Mouse (Mus musculus): Measurements from ENCODE around the gene Stk35. TPM values are rescaled to one million over a fixed set of nuclear protein-coding genes. Genes with fewer than 3 reads are reported as not detected.

The Stk35 gene
- total RNA-seq (2014; rRNA removed) (16.1 and 19.1 TPM in 2 replicates), polyA plus RNA-seq (2015; fragmentation: Nextera tagmentation; extraction: Ambion mirVana) (4.7 and 5.6 TPM in 2 replicates)

DNA sequence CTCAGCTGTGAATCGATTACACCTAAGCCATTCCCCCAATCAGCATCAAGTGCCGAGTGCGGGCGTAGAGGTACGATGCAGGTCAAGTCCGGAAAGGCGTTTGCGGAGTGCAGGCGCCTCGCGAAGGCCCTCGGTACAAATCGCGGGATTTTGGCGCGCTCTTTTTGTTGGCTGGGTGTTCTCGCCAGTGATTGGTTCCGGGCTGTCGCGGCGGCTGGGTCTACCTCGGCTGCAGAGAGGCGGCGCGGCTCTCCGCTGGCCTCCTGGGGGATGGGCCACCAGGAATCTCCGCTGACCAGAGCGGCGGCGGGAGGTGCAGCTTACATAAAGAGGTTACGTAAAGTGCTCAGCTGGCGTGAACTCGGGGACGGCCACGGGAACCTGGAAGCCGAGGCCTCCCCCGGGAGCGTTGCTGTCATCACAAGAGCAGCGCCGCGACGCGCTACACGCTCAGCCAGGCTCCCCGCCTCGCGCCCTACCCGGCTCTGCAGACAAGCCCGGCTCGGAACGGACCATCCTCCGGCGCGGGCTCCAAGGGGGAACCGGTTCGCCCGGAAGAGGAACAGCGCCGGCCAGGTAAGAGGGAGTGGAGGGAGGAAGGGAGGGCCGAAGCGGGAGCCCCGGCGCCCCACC lies at the start of gene Stk35:
Stk35 (plus strand) TSS at position 247 of the 633 bp plus-strand sequence.
- peak; percentile 55 for TF ChIP-seq CTCF (IDR thresholded peaks at IDR 0.05)
- under 1% methylated on average over 57 of the region's 63 CpGs for WGBS
- no peaks in the 10 kb centered on the region for H3K27me3 ChIP-seq (ENCODE audit: insufficient read depth, low read length)

DNA sequence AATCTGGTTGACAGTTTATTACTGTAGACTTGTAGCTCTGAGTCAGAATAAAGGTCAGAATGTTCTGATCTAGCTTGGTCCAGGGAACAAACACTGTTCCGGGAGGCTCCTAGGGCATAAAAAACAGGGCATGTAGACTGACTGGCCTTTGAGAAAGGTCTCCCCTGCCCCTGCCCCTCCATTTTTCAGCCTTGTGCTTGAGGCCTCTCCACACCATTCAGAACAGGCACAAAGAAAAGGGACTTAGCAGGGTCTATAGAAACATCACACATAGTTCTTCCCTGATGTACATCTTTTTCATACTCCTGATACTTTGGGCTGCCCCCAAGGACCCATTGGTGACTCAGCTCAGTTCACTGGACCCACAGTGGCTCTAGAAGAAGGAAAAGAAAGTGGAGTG lies 18.3 kb upstream of the Stk35 start:
- H3K9ac ChIP-seq (replicated peaks; ENCODE audit: low read length, poor library complexity, severe bottlenecking): no peak overlapping the region
- H3K27ac ChIP-seq (ENCODE audit: low read depth, low read length): no peak overlapping the region
- no peaks in the 10 kb centered on the region for H3K27me3 ChIP-seq (ENCODE audit: insufficient read depth, low read length)
- TF ChIP-seq CTCF (IDR thresholded peaks at IDR 0.05): no peak
- H3K36me3 ChIP-seq (ENCODE audit: insufficient read depth, low read length): no peaks in the 10 kb centered on the region
- WGBS: 83% methylated on average over 1 of the region's 1 CpGs
- H3K4me2 ChIP-seq (ENCODE audit: low read depth, low read length, poor library complexity, severe bottlenecking): no peak overlapping the region
- ATAC-seq (ENCODE audit: low FRiP score) (no peak), DNase-seq (ENCODE audit: low spot score) (no peak)
- H3K9me3 ChIP-seq (ENCODE audit: low read length): no peaks in the 10 kb centered on the region
- no peak overlapping the region for H3K4me3 ChIP-seq (ENCODE audit: low read depth, low read length)
- H3K4me1 ChIP-seq (ENCODE audit: insufficient read depth, low read length): no peaks in the 10 kb centered on the region

More for the DNA sequence above, at the start of gene Stk35:
- Histone ChIP-seq H3K27ac (ENCODE audit: low read depth, low read length) (peak within 1 kb of the TSS; percentile 91), H3K36me3 (ENCODE audit: insufficient read depth, low read length) (peaks cover 3% of the 10 kb centered on the region; the same call in 1 of the 2 replicates), H3K4me3 (ENCODE audit: low read depth, low read length) (peak within 1 kb of the TSS; percentile 98), H3K9me3 (ENCODE audit: low read length) (no peaks in the 10 kb centered on the region), H3K4me2 (ENCODE audit: low read depth, low read length, poor library complexity, severe bottlenecking) (peak within 1 kb of the TSS; percentile 82), H3K4me1 (ENCODE audit: insufficient read depth, low read length) (peaks cover 7% of the 10 kb centered on the region; the same call in 1 of the 2 replicates), H3K9ac (replicated peaks; ENCODE audit: low read length, poor library complexity, severe bottlenecking) (peak within 1 kb of the TSS; percentile 93)
- DNase-seq (ENCODE audit: low spot score) (peak; percentile 92), ATAC-seq (ENCODE audit: low FRiP score) (peak; percentile 90)

DNA sequence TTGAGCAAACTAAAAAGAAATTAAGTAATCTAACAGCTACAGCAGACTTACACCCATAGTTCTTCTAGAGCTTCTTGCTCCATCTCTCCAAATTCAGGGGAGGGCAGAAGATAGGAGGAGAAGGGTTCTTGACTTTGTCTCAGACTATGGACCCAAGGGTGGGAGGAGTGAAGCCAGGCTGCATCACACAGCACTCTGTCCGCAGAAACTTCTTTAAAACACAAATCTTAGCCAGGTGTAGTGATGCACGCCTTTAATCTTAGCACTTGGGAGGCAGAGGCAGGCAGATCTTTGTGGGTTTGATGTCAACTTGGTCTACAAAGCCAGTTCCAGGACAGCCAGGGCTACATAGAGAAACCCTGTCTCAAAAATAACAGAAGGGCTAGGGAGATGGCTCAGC lies 3.8 kb upstream of the Stk35 start:
- Histone ChIP-seq H3K27me3 (ENCODE audit: insufficient read depth, low read length) (no peaks in the 10 kb centered on the region), H3K27ac (ENCODE audit: low read depth, low read length) (no peak overlapping the region), H3K9ac (replicated peaks; ENCODE audit: low read length, poor library complexity, severe bottlenecking) (no peak overlapping the region), H3K36me3 (ENCODE audit: insufficient read depth, low read length) (no peaks in the 10 kb centered on the region), H3K4me3 (ENCODE audit: low read depth, low read length) (no peak overlapping the region), H3K4me2 (ENCODE audit: low read depth, low read length, poor library complexity, severe bottlenecking) (no peak overlapping the region), H3K9me3 (ENCODE audit: low read length) (no peaks in the 10 kb centered on the region), H3K4me1 (ENCODE audit: insufficient read depth, low read length) (peaks cover 2% of the 10 kb centered on the region; the same call in 1 of the 2 replicates)
- no peak for ATAC-seq (ENCODE audit: low FRiP score)
- no peak for TF ChIP-seq CTCF (IDR thresholded peaks at IDR 0.05)
- DNase-seq (ENCODE audit: low spot score): no peak
- 88% methylated on average over 2 of the region's 2 CpGs for WGBS

DNA sequence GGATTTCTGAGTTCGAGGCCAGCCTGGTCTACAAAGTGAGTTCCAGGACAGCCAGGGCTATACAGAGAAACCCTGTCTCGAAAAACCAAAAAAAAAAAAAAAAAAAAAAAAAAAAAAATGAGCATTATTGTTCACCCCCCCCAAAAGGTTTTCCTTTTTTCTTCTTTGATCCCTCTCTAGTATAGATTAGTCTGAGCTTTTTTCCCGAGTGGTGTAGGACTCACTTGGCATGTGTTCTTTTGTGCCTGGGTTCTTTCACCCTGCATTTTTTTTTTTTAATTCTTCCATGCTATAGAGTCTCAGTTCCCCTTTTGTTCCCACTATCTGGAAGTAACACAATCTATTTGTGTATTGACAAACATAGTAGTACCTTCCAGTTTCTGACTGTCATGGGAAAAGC lies 2.6 kb upstream of the Stk35 start:
- no peak overlapping the region for H3K4me3 ChIP-seq (ENCODE audit: low read depth, low read length)
- H3K4me2 ChIP-seq (ENCODE audit: low read depth, low read length, poor library complexity, severe bottlenecking): no peak overlapping the region
- peaks cover 3% of the 10 kb centered on the region; the same call in 1 of the 2 replicates for H3K4me1 ChIP-seq (ENCODE audit: insufficient read depth, low read length)
- ATAC-seq (ENCODE audit: low FRiP score) (no peak), DNase-seq (ENCODE audit: low spot score) (no peak)
- H3K9me3 ChIP-seq (ENCODE audit: low read length): no peaks in the 10 kb centered on the region
- WGBS: 83% methylated on average over 2 of the region's 3 CpGs
- H3K27me3 ChIP-seq (ENCODE audit: insufficient read depth, low read length): no peaks in the 10 kb centered on the region
- H3K27ac ChIP-seq (ENCODE audit: low read depth, low read length): no peak overlapping the region
- TF ChIP-seq CTCF (IDR thresholded peaks at IDR 0.05): no peak
- no peaks in the 10 kb centered on the region for H3K36me3 ChIP-seq (ENCODE audit: insufficient read depth, low read length)
- no peak overlapping the region for H3K9ac ChIP-seq (replicated peaks; ENCODE audit: low read length, poor library complexity, severe bottlenecking)

DNA sequence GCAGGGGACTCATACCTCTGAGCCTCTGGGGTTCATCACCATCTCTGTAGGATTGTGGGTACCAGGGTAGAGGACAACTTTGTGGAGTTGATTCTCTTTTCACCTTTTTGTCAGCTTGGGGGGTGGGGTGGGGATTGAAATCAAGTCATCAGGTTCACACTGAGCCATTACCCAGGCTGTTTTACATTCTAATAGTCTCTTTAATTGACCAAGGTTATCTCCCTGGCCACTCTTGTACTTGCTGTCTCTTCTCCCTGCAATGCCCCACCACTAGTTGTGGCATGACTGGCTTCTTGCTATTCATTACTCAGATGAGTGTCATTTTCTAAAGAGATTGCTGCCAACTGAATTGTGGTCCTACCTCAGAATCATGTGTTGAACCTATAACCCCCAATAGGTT lies 1.9 kb upstream of the Stk35 start:
- ATAC-seq (ENCODE audit: low FRiP score): no peak
- H3K9me3 ChIP-seq (ENCODE audit: low read length): no peaks in the 10 kb centered on the region
- H3K36me3 ChIP-seq (ENCODE audit: insufficient read depth, low read length): no peaks in the 10 kb centered on the region

DNA sequence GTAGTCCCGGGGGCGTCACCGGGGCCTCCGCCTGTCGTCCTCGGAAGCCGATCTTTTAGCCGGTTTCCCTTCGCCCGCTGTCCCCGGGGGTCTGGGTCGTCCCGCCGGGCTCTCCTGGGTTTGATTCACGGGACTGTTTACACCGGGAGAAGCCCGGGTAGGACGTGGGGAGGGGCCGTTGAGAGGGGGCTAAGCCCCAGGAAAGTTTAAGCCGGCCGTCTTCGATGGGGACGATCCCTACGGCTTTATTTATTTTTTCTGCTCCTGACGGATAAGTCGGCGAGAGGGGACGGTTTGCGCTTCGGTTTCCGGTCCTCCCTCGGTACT lies 550 bp downstream of the Stk35 start:
- peak overlapping the region; percentile 93 for H3K9ac ChIP-seq (replicated peaks; ENCODE audit: low read length, poor library complexity, severe bottlenecking)
- peak overlapping the region; percentile 98 for H3K4me3 ChIP-seq (ENCODE audit: low read depth, low read length)
- no peak for TF ChIP-seq CTCF (IDR thresholded peaks at IDR 0.05)
- no peaks in the 10 kb centered on the region for H3K27me3 ChIP-seq (ENCODE audit: insufficient read depth, low read length)
- WGBS: under 1% methylated on average over 30 of the region's 32 CpGs
- ATAC-seq (ENCODE audit: low FRiP score): no peak
- H3K36me3 ChIP-seq (ENCODE audit: insufficient read depth, low read length): peaks cover 7% of the 10 kb centered on the region; the same call in 1 of the 2 replicates
- peak overlapping the region; percentile 82 for H3K4me2 ChIP-seq (ENCODE audit: low read depth, low read length, poor library complexity, severe bottlenecking)
- H3K9me3 ChIP-seq (ENCODE audit: low read length): no peaks in the 10 kb centered on the region
- DNase-seq (ENCODE audit: low spot score): no peak
- H3K27ac ChIP-seq (ENCODE audit: low read depth, low read length): peak overlapping the region; percentile 91
- peaks cover 10% of the 10 kb centered on the region; the same call in 1 of the 2 replicates for H3K4me1 ChIP-seq (ENCODE audit: insufficient read depth, low read length)

More for the DNA sequence above, 1.9 kb upstream of the Stk35 start:
- Histone ChIP-seq H3K4me1 (ENCODE audit: insufficient read depth, low read length) (peaks cover 7% of the 10 kb centered on the region; the same call in 1 of the 2 replicates), H3K4me3 (ENCODE audit: low read depth, low read length) (no peak overlapping the region), H3K9ac (replicated peaks; ENCODE audit: low read length, poor library complexity, severe bottlenecking) (no peak overlapping the region), H3K27ac (ENCODE audit: low read depth, low read length) (no peak overlapping the region), H3K4me2 (ENCODE audit: low read depth, low read length, poor library complexity, severe bottlenecking) (no peak overlapping the region), H3K27me3 (ENCODE audit: insufficient read depth, low read length) (no peaks in the 10 kb centered on the region)
- TF ChIP-seq CTCF (IDR thresholded peaks at IDR 0.05): no peak
- no peak for DNase-seq (ENCODE audit: low spot score)

Measured in midbrain, postnatal 0 days (tissue).